Mouse (Mus musculus) embryonic facial prominence, embryonic 11.5 days (tissue): ENCODE results near the gene Rap1gds1. TPM values are rescaled to one million over a fixed set of nuclear protein-coding genes. Genes with fewer than 3 reads are reported as not detected.

Experiments used
- ATAC-seq: fragments of 200-750 bp; cut with Nextera tagmentation; replicated peaks from 2 replicates; pipeline ENCODE4 v1.8.0; 2017; ENCODE audit warnings: low read depth; ENCODE audit not compliant: insufficient number of reproducible peaks, low FRiP score, low TSS enrichment
- DNase-seq: peaks from one replicate; pipeline ENCODE4 v3.0.0-alpha.2; 2015; ENCODE audit warnings: low spot score
- H3K27ac ChIP-seq: fragments of 300-500 bp; sonication (generic); replicated peaks from 2 replicates; pipeline ENCODE4 v1.5.1; 2014; ENCODE audit warnings: mild to moderate bottlenecking, low read depth, low read length, control low read depth
- H3K27me3 ChIP-seq: fragments of 300-500 bp; sonication (generic); 2 replicates; pipeline ENCODE4 v1.6.1; 2014; ENCODE audit warnings: mild to moderate bottlenecking, low read length, moderate library complexity, mixed read lengths; ENCODE audit not compliant: control insufficient read depth, insufficient read depth
- H3K36me3 ChIP-seq: fragments of 300-500 bp; sonication (generic); replicated peaks from 2 replicates; pipeline ENCODE4 v1.6.1; 2014; ENCODE audit warnings: low read depth, mild to moderate bottlenecking, low read length, moderate library complexity, mixed read lengths; ENCODE audit not compliant: control insufficient read depth, insufficient read depth
- H3K4me1 ChIP-seq: fragments of 300-500 bp; sonication (generic); 2 replicates; pipeline ENCODE4 v1.6.1; 2014; ENCODE audit warnings: low read length, mixed read lengths; ENCODE audit not compliant: control insufficient read depth, insufficient read depth
- H3K4me2 ChIP-seq: fragments of 300-500 bp; sonication (generic); 2 replicates; pipeline ENCODE4 v1.6.1; 2014; ENCODE audit warnings: low read depth, mild to moderate bottlenecking, control low read depth, low read length, moderate library complexity
- H3K4me3 ChIP-seq: fragments of 300-500 bp; sonication (generic); 2 replicates; pipeline ENCODE4 v1.5.1; 2014; ENCODE audit warnings: low read depth, low read length, control low read depth
- H3K9ac ChIP-seq: fragments of 300-500 bp; sonication (generic); replicated peaks from 2 replicates; pipeline ENCODE4 v1.6.1; 2014; ENCODE audit warnings: mild to moderate bottlenecking, control low read depth, low read length
- H3K9me3 ChIP-seq: fragments of 300-500 bp; sonication (generic); replicated peaks from 2 replicates; pipeline ENCODE4 v1.6.1; 2016; ENCODE audit warnings: mild to moderate bottlenecking, low read length, inconsistent platforms, mixed read lengths; ENCODE audit not compliant: control insufficient read depth
- WGBS: fragments of 180-500 bp; shearing (Covaris S2); extraction: QIAGEN DNeasy Blood & Tissue Kit; methylation state at CpG from one replicate; pipeline ENCODE4 v1.1.7; 2014; 5-methylcytosine and 5-hydroxymethylcytosine counted together
- polyA plus RNA-seq: library from polyadenylated mRNA; unstranded; fragments of >200 nt; fragmentation: Nextera tagmentation; extraction: Ambion mirVana; gene quantifications from 2 replicates; pipeline ENCODE4 v1.2.1, GENCODE M21; 2014

Gene Rap1gds1
- polyA plus RNA-seq, 1 experiment from 2014 or later, result 58.2 TPM

DNA sequence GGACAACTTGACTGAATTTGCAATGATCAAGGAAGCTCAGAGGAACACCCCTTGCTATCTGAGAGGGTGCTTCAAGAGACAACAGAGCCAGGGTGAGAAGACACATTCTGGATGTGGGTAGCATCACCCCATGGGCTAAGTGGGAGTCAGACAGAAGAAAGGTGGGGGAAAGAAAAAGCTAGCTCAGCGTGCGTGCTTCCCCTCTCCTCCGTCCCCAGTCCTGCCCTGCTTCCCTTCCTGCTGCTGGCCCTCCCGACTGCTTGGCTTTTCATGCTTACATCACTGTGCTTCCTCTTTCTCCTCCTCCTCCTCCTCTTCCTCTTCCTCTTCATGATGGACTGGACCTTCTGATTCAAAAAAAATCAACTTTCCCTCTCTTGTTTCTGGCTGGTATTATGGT lies 33.1 kb downstream of the Rap1gds1 start:
- 90% methylated on average over 4 of the region's 4 CpGs for WGBS
- DNase-seq, result no peak

DNA sequence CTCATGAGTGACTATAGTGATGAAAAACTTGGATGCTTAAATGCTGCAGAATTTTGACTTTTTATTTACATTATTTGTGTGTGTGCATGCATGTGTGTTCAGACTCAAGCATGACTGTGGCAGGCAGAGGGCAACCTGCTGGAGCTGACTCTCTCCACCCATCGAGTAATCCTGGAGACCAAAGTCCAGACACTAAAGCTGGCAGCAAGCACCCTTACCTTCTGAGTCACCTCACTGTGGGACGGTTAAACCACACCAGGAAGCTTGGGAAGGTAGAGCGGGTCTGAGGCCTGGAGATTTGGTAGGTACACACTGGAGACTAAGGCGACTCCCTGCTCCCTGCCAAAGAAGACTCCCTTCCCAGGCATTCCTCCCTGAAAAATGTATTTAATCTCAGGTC lies 38.0 kb downstream of the Rap1gds1 start:
- H3K4me3 ChIP-seq, result no peak overlapping the region
- WGBS, result 87% methylated on average over 4 of the region's 4 CpGs
- no peak overlapping the region for H3K9ac ChIP-seq
- DNase-seq (no peak), ATAC-seq (no peak)
- no peaks in the 10 kb centered on the region for H3K9me3 ChIP-seq
- H3K27ac ChIP-seq, result no peak overlapping the region
- no peaks in the 10 kb centered on the region for H3K36me3 ChIP-seq
- H3K27me3 ChIP-seq, result no peaks in the 10 kb centered on the region
- no peak overlapping the region for H3K4me2 ChIP-seq
- no peaks in the 10 kb centered on the region for H3K4me1 ChIP-seq

More for the DNA sequence above, 33.1 kb downstream of the Rap1gds1 start:
- no peak overlapping the region for H3K4me3 ChIP-seq
- H3K4me1 ChIP-seq, result no peaks in the 10 kb centered on the region
- no peak overlapping the region for H3K27ac ChIP-seq
- H3K4me2 ChIP-seq, result no peak overlapping the region
- H3K9me3 ChIP-seq, result no peaks in the 10 kb centered on the region
- no peaks in the 10 kb centered on the region for H3K36me3 ChIP-seq
- H3K27me3 ChIP-seq, result no peaks in the 10 kb centered on the region
- no peak for ATAC-seq
- H3K9ac ChIP-seq, result no peak overlapping the region

GRCm38 (mm10) chr3:139033179-139033578 lies 41.8 kb downstream of the Rap1gds1 start:
- no peak overlapping the region for H3K4me2 ChIP-seq
- no peak for ATAC-seq

GRCm38 (mm10) chr3:139030644-139031227 lies 44.3 kb downstream of the Rap1gds1 start:
- Histone ChIP-seq H3K4me2 (no peak overlapping the region), H3K36me3 (no peaks in the 10 kb centered on the region), H3K9ac (no peak overlapping the region), H3K4me3 (no peak overlapping the region), H3K27ac (no peak overlapping the region), H3K27me3 (no peaks in the 10 kb centered on the region), H3K9me3 (no peaks in the 10 kb centered on the region), H3K4me1 (no peaks in the 10 kb centered on the region)
- ATAC-seq (no peak), DNase-seq (no peak)
- 95% methylated on average over 4 of the region's 4 CpGs for WGBS

More at GRCm38 (mm10) chr3:139033179-139033578, 41.8 kb downstream of the Rap1gds1 start:
- no peak overlapping the region for H3K9ac ChIP-seq
- no peak for DNase-seq
- no peaks in the 10 kb centered on the region for H3K9me3 ChIP-seq
- WGBS, result 87% methylated on average over 6 of the region's 6 CpGs
- H3K36me3 ChIP-seq, result no peaks in the 10 kb centered on the region
- H3K4me3 ChIP-seq, result no peak overlapping the region
- no peaks in the 10 kb centered on the region for H3K4me1 ChIP-seq
- H3K27ac ChIP-seq, result no peak overlapping the region
- no peaks in the 10 kb centered on the region for H3K27me3 ChIP-seq

- Histone ChIP-seq H3K9ac (no peak overlapping the region), H3K4me2 (no peak overlapping the region)
- no peak for ATAC-seq
Measured at GRCm38 (mm10) chr3:139025077-139025476, 49.9 kb downstream of the Rap1gds1 start.

DNA sequence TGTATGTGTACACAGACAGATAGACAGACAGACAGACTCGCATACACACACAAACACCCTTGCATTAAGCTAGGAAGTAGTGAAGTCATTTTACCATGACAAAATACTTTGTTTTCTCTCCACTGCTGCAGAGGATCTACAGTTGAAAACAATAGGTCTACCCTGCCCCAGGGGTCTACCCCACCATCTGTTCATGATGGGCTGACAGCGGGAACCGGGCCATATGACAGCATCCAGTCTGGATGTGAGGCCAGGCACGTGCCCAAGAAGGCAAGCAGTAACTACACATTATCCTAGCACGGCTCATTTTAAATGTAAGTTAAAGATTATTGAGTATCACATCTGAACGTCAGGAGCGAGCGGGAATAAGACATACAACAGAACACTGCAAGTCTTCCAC lies 51.4 kb downstream of the Rap1gds1 start:
- Histone ChIP-seq H3K27ac (no peak overlapping the region), H3K9ac (no peak overlapping the region), H3K4me3 (no peak overlapping the region), H3K4me1 (no peaks in the 10 kb centered on the region), H3K27me3 (no peaks in the 10 kb centered on the region), H3K9me3 (no peaks in the 10 kb centered on the region), H3K4me2 (no peak overlapping the region), H3K36me3 (no peaks in the 10 kb centered on the region)
- ATAC-seq, result 0 out of 2 replicates have a peak, but pooled peaks have one; percentile 69
- no peak for DNase-seq
- 80% methylated on average over 8 of the region's 8 CpGs for WGBS

More at GRCm38 (mm10) chr3:139025077-139025476, 49.9 kb downstream of the Rap1gds1 start:
- H3K36me3 ChIP-seq, result no peaks in the 10 kb centered on the region
- no peaks in the 10 kb centered on the region for H3K9me3 ChIP-seq
- no peak overlapping the region for H3K4me3 ChIP-seq
- no peak for DNase-seq
- 79% methylated on average over 5 of the region's 5 CpGs for whole genome bisulfite sequencing
- no peaks in the 10 kb centered on the region for H3K27me3 ChIP-seq
- H3K27ac ChIP-seq, result no peak overlapping the region
- no peaks in the 10 kb centered on the region for H3K4me1 ChIP-seq

DNA sequence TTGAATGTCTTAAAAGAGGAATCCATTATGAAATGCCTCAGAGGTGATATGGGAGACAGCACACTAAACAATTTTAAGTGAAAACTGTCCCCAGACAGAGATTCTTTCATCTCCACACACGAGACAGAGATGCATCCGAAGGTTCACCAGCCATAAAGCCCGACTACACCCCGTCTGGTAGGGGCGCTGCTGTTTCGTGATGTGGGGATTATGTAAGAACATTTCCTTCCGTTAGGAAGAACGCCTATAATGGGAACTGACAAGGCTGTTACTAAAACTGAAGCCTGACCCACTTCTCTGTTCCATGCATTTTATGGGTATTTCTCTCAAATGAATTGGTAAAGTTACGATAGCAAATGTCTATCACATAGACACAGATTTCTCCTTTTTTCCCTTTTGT lies 62.6 kb downstream of the Rap1gds1 start:
- no peaks in the 10 kb centered on the region for H3K27me3 ChIP-seq
- H3K9ac ChIP-seq, result no peak overlapping the region
- no peaks in the 10 kb centered on the region for H3K4me1 ChIP-seq
- no peak overlapping the region for H3K4me2 ChIP-seq
- 86% methylated on average over 9 of the region's 9 CpGs for WGBS
- ATAC-seq (no peak), DNase-seq (no peak)
- no peaks in the 10 kb centered on the region for H3K9me3 ChIP-seq
- H3K36me3 ChIP-seq, result no peaks in the 10 kb centered on the region
- no peak overlapping the region for H3K4me3 ChIP-seq
- H3K27ac ChIP-seq, result no peak overlapping the region

GRCm38 (mm10) chr3:139005669-139006068 lies 69.3 kb downstream of the Rap1gds1 start:
- Histone ChIP-seq H3K4me1 (no peaks in the 10 kb centered on the region), H3K4me3 (no peak overlapping the region), H3K36me3 (no peaks in the 10 kb centered on the region), H3K27me3 (no peaks in the 10 kb centered on the region), H3K9me3 (no peaks in the 10 kb centered on the region), H3K4me2 (no peak overlapping the region), H3K9ac (no peak overlapping the region), H3K27ac (no peak overlapping the region)
- DNase-seq (peak; percentile 2), ATAC-seq (no peak)
